Mouse (Mus musculus) cortical plate, adult 2 months (tissue): ENCODE results near the gene Ocrl.

Experiments
- CTCF ChIP-seq: fragments of 200-500 bp; IDR thresholded peaks from 2 replicates; pipeline ENCODE4 v1.5.1; 2011; ENCODE audit warnings: mild to moderate bottlenecking, control low read depth, low read length; ENCODE audit not compliant: insufficient read depth; ENCODE audit errors: extremely low read depth
- POLR2A ChIP-seq: fragments of 200-500 bp; IDR thresholded peaks from 2 replicates; pipeline ENCODE4 v1.6.1; 2011; ENCODE audit warnings: mild to moderate bottlenecking, low read length, control low read depth; ENCODE audit not compliant: insufficient read depth; ENCODE audit errors: extremely low read depth

DNA sequence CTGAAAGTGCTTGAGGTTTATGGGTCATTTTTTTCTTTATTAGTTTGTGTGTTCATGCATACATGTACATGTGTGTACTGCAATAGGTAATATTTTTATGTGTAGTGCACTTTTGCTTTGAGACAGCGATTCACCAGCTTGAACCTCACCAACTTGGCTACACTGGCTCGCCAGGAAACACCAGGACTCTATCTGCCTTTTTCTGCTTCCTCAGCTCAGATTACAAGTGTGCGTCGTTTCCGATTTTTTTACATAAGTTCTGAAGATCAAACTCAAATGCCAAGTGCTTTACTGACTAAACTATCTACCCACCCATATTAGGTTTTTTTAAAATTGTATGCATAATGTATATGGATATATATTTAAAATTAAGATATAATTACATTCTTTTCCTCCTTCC lies 8.4 kb downstream of the Ocrl start:
- no peak for TF ChIP-seq CTCF
- no peak for TF ChIP-seq POLR2A
